ENCODE assay signal across 8 mouse cellular contexts in the genomic region with DNA sequence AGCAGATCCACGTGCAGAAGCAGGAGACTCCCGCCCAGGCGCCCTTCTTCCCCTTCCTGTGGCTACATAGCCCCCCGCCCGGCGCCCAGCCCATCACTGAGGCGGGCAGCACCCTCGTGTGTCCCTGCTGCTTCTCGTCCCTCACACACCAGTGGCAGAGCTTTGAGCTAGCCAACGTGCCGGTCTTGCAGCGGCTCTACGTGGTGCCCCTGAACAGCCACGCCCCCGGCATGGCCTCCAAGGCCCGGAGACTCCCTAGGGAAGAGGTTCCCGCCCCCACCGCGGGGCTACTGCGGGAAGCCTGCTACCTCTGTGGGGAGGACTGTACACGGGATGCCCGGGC. TPM values are rescaled to one million over a fixed set of nuclear protein-coding genes. Genes with fewer than 3 reads are reported as not detected.
DNase-seq lines count a peak whose midpoint lies in the region; ATAC-seq and TF ChIP-seq lines count a peak whose summit lies in the region.

No protein-coding gene starts in this region.

- DNase-seq in testis, postnatal 14 days (ENCODE audit: low spot score): no peak
- peak; percentile 55 for DNase-seq in embryonic facial prominence, embryonic 11.5 days (ENCODE audit: low spot score)
- peak; percentile 70 for DNase-seq in testis, postnatal 10 days (ENCODE audit: low spot score)
- DNase-seq in urinary bladder, postnatal 10 days (ENCODE audit: low spot score): no peak
- no peak for DNase-seq in layer of hippocampus, adult 11-12 months (ENCODE audit: low spot score)

- no peak for TF ChIP-seq POLR2A in testis, adult 2 months (IDR thresholded peaks at IDR 0.05; ENCODE audit: control insufficient read depth, low read depth, low read length)

- H3K4me2 ChIP-seq in embryonic facial prominence, embryonic 11.5 days (ENCODE audit: low read depth, low read length): peak overlapping the region; percentile 99
- peak overlapping the region; percentile 91 for H3K4me2 ChIP-seq in hindbrain, embryonic 16.5 days (ENCODE audit: low read length)
- peak overlapping the region; percentile 98 for H3K4me2 ChIP-seq in lung, embryonic 15.5 days

- H3K4me1 ChIP-seq in testis, adult 2 months (ENCODE audit: control insufficient read depth, insufficient read depth, low read length): peaks cover 12% of the 10 kb centered on the region
- H3K4me1 ChIP-seq in embryonic facial prominence, embryonic 11.5 days (ENCODE audit: control insufficient read depth, insufficient read depth, low read length): peaks cover 36% of the 10 kb centered on the region
- H3K4me1 ChIP-seq in hindbrain, embryonic 16.5 days (ENCODE audit: control insufficient read depth, insufficient read depth, low read depth, low read length): peaks cover 58% of the 10 kb centered on the region
- H3K4me1 ChIP-seq in lung, embryonic 15.5 days: peaks cover 80% of the 10 kb centered on the region

- under 1% methylated on average over 21 of the region's 22 CpGs for WGBS in embryonic facial prominence, embryonic 11.5 days
- WGBS in hindbrain, embryonic 16.5 days: 0% methylated on average over 22 of the region's 22 CpGs
- 1% methylated on average over 19 of the region's 22 CpGs for WGBS in lung, embryonic 15.5 days

- no peaks in the 10 kb centered on the region for H3K9me3 ChIP-seq in embryonic facial prominence, embryonic 11.5 days (replicated peaks; ENCODE audit: control insufficient read depth, low read length)
- no peaks in the 10 kb centered on the region for H3K9me3 ChIP-seq in hindbrain, embryonic 16.5 days (ENCODE audit: control insufficient read depth, low read length)
- H3K9me3 ChIP-seq in lung, embryonic 15.5 days: no peaks in the 10 kb centered on the region

- H3K36me3 ChIP-seq in testis, adult 2 months (ENCODE audit: control insufficient read depth, insufficient read depth, low read length): no peaks in the 10 kb centered on the region
- no peaks in the 10 kb centered on the region for H3K36me3 ChIP-seq in embryonic facial prominence, embryonic 11.5 days (replicated peaks; ENCODE audit: control insufficient read depth, insufficient read depth, low read depth, low read length)
- no peaks in the 10 kb centered on the region for H3K36me3 ChIP-seq in hindbrain, embryonic 16.5 days (ENCODE audit: control insufficient read depth, insufficient read depth, low read length)
- H3K36me3 ChIP-seq in lung, embryonic 15.5 days: no peaks in the 10 kb centered on the region

- H3K27ac ChIP-seq in testis, adult 2 months (ENCODE audit: control insufficient read depth, insufficient read depth, low read depth, low read length): no peak overlapping the region
- H3K27ac ChIP-seq in embryonic facial prominence, embryonic 11.5 days (replicated peaks; ENCODE audit: low read depth, low read length): no peak overlapping the region
- no peak overlapping the region for H3K27ac ChIP-seq in hindbrain, embryonic 16.5 days (ENCODE audit: low read depth, low read length)
- peak overlapping the region; percentile 38 for H3K27ac ChIP-seq in lung, embryonic 15.5 days

- ATAC-seq in embryonic facial prominence, embryonic 11.5 days (replicated peaks; ENCODE audit: insufficient number of reproducible peaks, low FRiP score, low TSS enrichment, low read depth): no peak
- 0 out of 2 replicates have a peak, but pooled peaks have one; percentile 1 for ATAC-seq in hindbrain, embryonic 16.5 days
- no peak for ATAC-seq in lung, embryonic 15.5 days (ENCODE audit: borderline replicate concordance, extremely low read depth, low FRiP score, low TSS enrichment)

- H3K9ac ChIP-seq in embryonic facial prominence, embryonic 11.5 days (replicated peaks; ENCODE audit: low read length): peak overlapping the region; percentile 78
- peak overlapping the region; percentile 76 for H3K9ac ChIP-seq in hindbrain, embryonic 16.5 days (ENCODE audit: low read depth, low read length)
- H3K9ac ChIP-seq in lung, embryonic 15.5 days: peak overlapping the region; percentile 55

- no peak for TF ChIP-seq CTCF in testis, adult 2 months (IDR thresholded peaks at IDR 0.05; ENCODE audit: control insufficient read depth, insufficient read depth, insufficient replicate concordance, low read depth, low read length)

- H3K27me3 ChIP-seq in testis, adult 2 months (ENCODE audit: control insufficient read depth, insufficient read depth, low read length): no peaks in the 10 kb centered on the region
- H3K27me3 ChIP-seq in embryonic facial prominence, embryonic 11.5 days (ENCODE audit: control insufficient read depth, insufficient read depth, low read length): no peaks in the 10 kb centered on the region; the same call in 1 of the 2 replicates
- H3K27me3 ChIP-seq in hindbrain, embryonic 16.5 days (replicated peaks; ENCODE audit: control insufficient read depth, insufficient read depth, low read length): no peaks in the 10 kb centered on the region; the same call in 1 of the 2 replicates
- H3K27me3 ChIP-seq in lung, embryonic 15.5 days: peaks cover 31% of the 10 kb centered on the region

- peak overlapping the region; percentile 16; the same call in 1 of the 2 replicates for H3K4me3 ChIP-seq in testis, adult 2 months (ENCODE audit: control insufficient read depth, low read depth, low read length)
- peak overlapping the region; percentile 72 for H3K4me3 ChIP-seq in embryonic facial prominence, embryonic 11.5 days (ENCODE audit: low read depth, low read length)
- H3K4me3 ChIP-seq in hindbrain, embryonic 16.5 days (ENCODE audit: low read length): peak overlapping the region; percentile 72
- peak overlapping the region; percentile 64 for H3K4me3 ChIP-seq in lung, embryonic 15.5 days

RNA-seq across cellular contexts. Expression of gene Gse1, which starts 1.3 kb away (rescaled TPM):
- 4.0 and 4.3 TPM in 2 replicates for polyA plus RNA-seq in testis, adult 2 months (2012; rRNA removed)
- polyA plus RNA-seq in embryonic facial prominence, embryonic 11.5 days (2014; fragmentation: Nextera tagmentation; extraction: Ambion mirVana): 7.5 and 8.1 TPM in 2 replicates
- 10.7 and 14.8 TPM in 2 replicates for polyA plus RNA-seq in hindbrain, embryonic 16.5 days (2015; fragmentation: Nextera tagmentation; extraction: Ambion mirVana)
- 9.6 and 12.6 TPM in 2 replicates for polyA plus RNA-seq in lung, embryonic 15.5 days (2015; fragmentation: Nextera tagmentation; extraction: Ambion mirVana)

RNA-seq across cellular contexts. Expression of gene Fam92b, which starts 52.3 kb away (rescaled TPM):
- 10.1 and 10.9 TPM in 2 replicates for polyA plus RNA-seq in testis, adult 2 months (2012; rRNA removed)
- polyA plus RNA-seq in embryonic facial prominence, embryonic 11.5 days (2014; fragmentation: Nextera tagmentation; extraction: Ambion mirVana): 1.4 and 1.5 TPM in 2 replicates
- polyA plus RNA-seq in hindbrain, embryonic 16.5 days (2015; fragmentation: Nextera tagmentation; extraction: Ambion mirVana): 1.8 and 2.6 TPM in 2 replicates
- 1.1 and 1.4 TPM in 2 replicates for polyA plus RNA-seq in lung, embryonic 15.5 days (2015; fragmentation: Nextera tagmentation; extraction: Ambion mirVana)

Comparison
In these comparisons a context has a peak if more than half of its experiments do, and no peak if none do; other contexts are left out.
1. DNase-seq: peak in embryonic facial prominence, embryonic 11.5 days (single experiment) and testis, postnatal 10 days (single experiment); none in testis, postnatal 14 days (single experiment), urinary bladder, postnatal 10 days (single experiment) and layer of hippocampus, adult 11-12 months (single experiment).
2. H3K4me3 ChIP-seq: peak in every context shown above with its lines; median percentile 72 in embryonic facial prominence, embryonic 11.5 days; 72 in hindbrain, embryonic 16.5 days; 64 in lung, embryonic 15.5 days; 16 in testis, adult 2 months.
3. Peak in every context shown above with its lines, with median percentiles within 50 percentile points of each other: H3K4me2 ChIP-seq and H3K9ac ChIP-seq.